Mouse (Mus musculus) CD8-positive naive resting alpha-beta T cell, adult 2 months (primary cell): ENCODE measurements around the gene Slc3a2.

ENCODE experiments used
- DNase-seq, 2 experiments: peaks; one replicate each; pipeline ENCODE4 v3.0.0; 2022; ENCODE audit warnings: low read depth in 2 of 2, low spot score in 2 of 2

The Slc3a2 gene

DNA sequence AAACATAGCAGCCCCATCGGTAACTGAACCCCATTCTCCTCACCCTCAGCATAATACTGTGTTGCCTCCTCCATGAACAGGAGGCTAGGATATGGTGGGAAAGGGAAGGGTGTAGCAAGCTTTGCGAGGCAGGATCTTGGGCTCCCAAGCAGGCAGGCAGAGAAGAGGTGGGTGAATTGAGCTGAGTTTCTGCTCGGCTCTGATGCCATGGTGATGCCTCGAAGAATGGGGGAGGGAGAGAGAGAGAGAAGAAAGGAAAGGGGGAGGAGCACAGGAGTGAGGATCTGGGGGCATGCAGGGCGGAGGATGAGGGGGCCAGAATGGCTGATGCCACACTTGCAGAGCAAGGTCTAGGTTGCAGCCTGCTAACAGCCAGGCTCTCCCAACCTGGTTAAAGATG lies 57.4 kb downstream of the Slc3a2 start:
- no peak for DNase-seq

DNA sequence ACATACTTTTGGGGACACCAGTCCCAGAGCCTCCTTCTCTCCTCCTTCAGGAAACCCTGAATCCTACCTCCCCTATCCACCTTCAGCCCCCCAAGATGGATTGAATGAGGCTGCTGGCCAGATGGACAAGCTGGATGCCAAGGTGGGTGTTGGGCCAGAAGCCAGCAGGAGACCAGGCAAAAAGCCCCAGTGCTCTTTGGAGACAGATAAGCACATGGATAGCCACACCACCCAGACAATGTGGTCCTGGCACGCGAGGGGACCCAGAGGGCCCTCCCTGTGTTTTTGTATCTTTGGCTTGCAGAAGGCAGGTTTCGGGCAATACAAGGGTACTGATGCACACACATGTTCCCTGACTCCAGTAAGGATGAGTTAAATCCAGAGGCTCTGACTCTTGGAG lies 58.3 kb downstream of the Slc3a2 start:
- no peak for DNase-seq

DNA sequence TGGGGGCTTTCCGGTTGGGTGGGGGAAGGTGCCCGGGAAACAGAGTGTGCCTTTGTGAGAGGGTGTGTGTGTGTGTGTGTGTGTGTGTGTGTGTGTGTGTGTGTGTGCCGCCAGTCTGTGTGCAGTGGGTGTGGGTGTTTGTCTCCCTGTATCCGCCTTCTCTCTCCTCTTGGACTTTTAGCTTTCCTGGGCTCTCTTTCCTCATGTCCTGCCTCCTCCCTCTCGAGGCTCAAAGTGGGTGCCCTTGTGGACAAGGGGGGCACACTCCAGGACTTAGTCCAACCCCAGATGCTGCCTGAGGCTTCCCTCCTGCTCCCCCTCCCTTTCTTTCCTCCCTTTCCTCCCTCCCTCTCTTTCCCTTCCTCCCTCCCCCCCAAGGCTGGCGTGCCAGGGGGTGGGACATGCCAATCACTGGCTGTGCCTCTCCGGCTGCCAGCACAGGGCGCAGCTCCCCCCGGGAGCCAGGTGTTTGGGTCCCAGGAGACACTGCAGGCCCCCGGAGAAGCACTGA lies 59.2 kb downstream of the Slc3a2 start:
- DNase-seq, result no peak

DNA sequence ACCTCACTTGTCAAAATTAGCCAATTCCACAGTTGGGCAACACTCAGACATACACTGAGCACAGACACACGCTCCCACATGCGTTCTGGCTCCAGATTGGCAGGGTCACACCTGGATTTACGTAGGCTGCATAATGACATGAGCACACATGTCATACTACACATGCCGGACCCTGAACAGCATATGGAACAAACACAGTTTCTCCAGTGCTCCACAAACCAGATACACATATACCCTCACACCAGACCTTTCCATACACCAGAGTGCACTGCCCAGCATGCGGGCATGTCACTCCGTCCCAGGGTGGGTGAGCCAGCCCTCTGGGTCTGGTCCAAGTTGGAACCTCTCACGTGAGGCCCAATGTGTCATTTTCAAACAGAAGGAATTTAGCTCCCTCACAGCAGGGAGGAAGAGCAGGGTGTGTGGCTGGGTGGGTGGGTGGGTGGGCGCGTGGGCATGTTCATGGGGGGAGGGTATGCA lies 59.8 kb downstream of the Slc3a2 start, which contains the start of gene Chrm1:
Gene Chrm1, plus strand, starts transcription at position 430 of the 480 bp plus-strand sequence.
- DNase-seq, result no peak

DNA sequence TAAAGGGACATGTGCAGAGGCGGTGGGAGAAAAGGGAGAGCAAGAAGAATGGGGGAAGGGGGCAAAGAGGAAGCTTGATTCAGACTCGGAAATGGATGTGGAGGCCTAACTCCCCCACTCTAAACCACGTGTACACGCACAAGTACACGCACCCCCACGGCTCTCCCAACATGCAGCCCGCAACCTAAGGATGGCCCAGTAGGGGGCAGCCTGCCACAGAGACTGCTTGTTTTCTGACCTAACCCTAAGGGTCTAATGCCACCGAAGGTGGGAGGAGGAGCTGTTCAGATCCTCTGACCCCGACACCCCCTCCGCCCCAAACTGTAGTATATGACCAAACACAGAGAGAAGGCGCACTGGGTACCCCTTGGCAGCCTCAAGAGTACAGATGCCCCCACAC lies 60.8 kb downstream of the Slc3a2 start:
- peak; percentile 10 to 43 for DNase-seq

DNA sequence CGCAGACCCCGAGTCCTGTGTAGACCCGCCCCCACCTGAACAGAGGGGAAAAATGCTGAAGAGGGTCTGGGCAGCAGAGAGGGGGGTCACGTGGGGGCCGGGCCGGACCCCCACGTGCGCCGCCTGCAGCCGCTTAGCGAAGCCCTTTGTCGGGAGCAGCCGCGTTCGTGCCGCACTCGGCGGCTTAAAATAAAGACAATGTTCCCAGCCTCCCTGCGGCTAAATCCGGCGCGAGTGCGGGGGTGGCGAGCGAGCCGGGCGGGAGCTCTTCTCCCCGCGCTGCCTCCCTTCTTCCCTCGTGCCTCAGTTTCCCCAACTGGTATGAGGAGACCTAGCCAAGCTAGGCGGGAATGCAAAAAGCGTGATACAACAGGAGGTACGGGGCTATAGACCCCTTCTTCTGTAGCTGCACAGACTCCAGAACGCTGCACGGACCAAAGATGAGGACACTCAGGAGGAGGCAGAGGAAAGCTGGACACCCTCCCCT lies 61.3 kb downstream of the Slc3a2 start:
- no peak for DNase-seq
